Mouse (Mus musculus): ENCODE data around the gene Alx1. TPM values are rescaled to one million over a fixed set of nuclear protein-coding genes. Genes with fewer than 3 reads are reported as not detected.

Gene Alx1
- polyA plus RNA-seq, 1 experiment from 2014 or later = not detected

Other genes with a start within 250 kb of the Alx1 start
- 2.0 and 2.4 TPM in 2 replicates for gene Lrriq1, start 206.1 kb upstream of the Alx1 start, polyA plus RNA-seq (2014; fragmentation: Nextera tagmentation; extraction: Ambion mirVana)